Mouse (Mus musculus): ENCODE results near the gene Iqcf6.

DNA sequence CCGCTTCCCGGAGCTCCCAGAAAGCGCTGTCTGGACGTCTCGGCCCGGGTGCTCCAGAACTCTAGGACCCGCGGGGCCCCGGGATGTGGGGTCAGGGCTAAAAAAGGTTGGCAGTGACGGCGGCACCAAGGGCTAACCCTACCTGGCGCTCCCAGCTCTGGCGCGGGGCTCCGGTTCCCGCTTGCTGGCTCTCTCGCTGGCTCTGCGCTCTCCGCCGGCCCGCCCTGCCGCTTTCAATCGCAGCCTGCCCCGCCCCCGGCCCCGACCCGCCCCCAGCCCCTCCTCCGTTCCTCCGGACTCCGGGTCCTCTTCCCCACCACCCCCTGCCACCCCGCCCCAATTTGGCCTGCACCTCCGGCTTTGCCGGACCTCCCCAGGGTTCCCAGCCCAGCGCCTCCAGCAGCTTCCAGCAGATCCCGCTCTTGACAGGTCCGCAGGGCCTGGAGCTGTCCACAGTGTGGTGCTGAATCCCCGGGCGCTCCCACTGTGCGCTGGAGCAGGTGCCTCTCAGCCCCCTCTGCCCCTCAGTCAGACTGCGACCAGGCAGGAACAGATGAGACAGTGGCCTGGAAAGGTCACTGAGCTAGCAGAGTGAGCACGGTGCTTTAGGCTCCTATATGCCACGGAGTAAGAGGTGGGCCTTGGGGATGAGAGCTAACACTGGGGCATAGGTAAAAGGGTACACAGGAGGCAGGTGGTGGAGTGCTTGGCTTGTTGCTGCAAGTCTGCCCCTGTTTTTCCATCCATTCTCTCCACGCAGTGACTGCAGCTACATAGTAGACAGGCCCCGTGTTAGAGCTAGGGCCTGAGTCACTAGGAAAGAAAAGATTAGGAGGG is 29.7 kb downstream of the Iqcf6 start, which contains the start of gene Grm2:
- TF ChIP-seq CTCF (conservative IDR thresholded peaks at IDR 0.05 in 1 of 2, IDR thresholded peaks at IDR 0.05 in 1 of 2; ENCODE audit: low read depth in 2 of 2, low read length in 2 of 2) (no peak), MAFK (IDR thresholded peaks at IDR 0.05; ENCODE audit: insufficient replicate concordance, low read length) (no peak), POLR2AphosphoS2 (IDR thresholded peaks at IDR 0.05; ENCODE audit: low read depth, low read length) (no peak), KAT2A (IDR thresholded peaks at IDR 0.05; ENCODE audit: insufficient replicate concordance, low read length) (no peak), USF2 (conservative IDR thresholded peaks at IDR 0.05; ENCODE audit: low read depth, low read length) (no peak), ZKSCAN1 (IDR thresholded peaks at IDR 0.05; ENCODE audit: borderline replicate concordance, low read depth, low read length) (peak; percentile 35; the same call in 1 of the 2 replicates), POLR2A (IDR thresholded peaks at IDR 0.05; ENCODE audit: low read depth, low read length) (no peak), MEF2A (IDR thresholded peaks at IDR 0.05; ENCODE audit: borderline replicate concordance, low read depth, low read length) (no peak), EP300 (IDR thresholded peaks at IDR 0.05; ENCODE audit: low read length) (no peak), ZC3H11A (IDR thresholded peaks at IDR 0.05; ENCODE audit: low read depth, low read length) (no peak), IRF4 (IDR thresholded peaks at IDR 0.05; ENCODE audit: low read depth, low read length) (no peak), TCF12 (IDR thresholded peaks at IDR 0.05; ENCODE audit: low read depth, low read length) (no peak), MYC (IDR thresholded peaks at IDR 0.05; ENCODE audit: low read depth, low read length) (no peak), ELF1 (IDR thresholded peaks at IDR 0.05; ENCODE audit: low read depth, low read length) (no peak)

Data from CH12.LX (cell line).